8 mouse cellular contexts compared by ENCODE assay signal in the genomic region with DNA sequence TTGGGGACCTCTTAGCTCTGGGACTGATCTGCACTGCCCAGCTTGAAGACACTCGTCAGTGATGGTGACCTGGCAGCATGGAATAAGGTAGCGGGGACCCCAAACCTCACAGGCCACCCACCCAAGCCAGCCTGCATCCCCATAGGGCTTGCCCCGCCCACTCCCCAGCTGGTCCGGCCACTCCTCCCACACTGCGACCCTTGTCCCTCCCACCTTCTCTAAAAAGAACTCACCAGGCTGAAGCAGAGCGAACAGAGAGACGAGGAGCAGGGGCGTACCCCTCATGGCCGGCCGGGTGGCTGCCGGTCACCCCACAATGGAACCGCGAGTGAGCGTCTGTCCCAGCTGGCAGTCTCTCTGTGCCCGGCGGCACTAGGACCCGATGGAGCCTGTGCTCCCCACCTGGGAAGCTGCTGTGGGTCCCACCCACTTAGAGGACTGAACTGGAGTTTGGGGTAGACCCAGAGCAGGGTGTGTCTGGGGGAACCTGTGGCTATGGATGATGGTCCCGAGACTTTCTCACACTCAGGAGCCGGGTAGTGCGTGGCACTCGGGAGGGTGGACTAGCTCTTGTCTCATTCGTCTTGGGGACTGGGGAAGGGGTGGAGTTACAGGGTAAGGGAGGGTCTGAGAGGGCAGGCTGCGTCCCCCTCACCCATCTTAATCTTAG. TPM values are rescaled to one million over a fixed set of nuclear protein-coding genes. Genes with fewer than 3 reads are reported as not detected.
DNase-seq lines count a peak whose midpoint lies in the region; ATAC-seq and TF ChIP-seq lines count a peak whose summit lies in the region.

Gene Chrnb4 (minus strand): TSS at position 569 of the 670 bp plus-strand sequence.

- TF ChIP-seq EP300 in liver, embryonic 14.5 days (IDR thresholded peaks at IDR 0.05; ENCODE audit: low read depth): no peak

- DNase-seq in heart, postnatal 36 days: no peak
- DNase-seq in R1 (ENCODE audit: low read depth, low spot score): peak; percentile 65
- no peak for DNase-seq in liver, embryonic 14.5 days (ENCODE audit: low read depth in 3 of 3, low spot score in 3 of 3)
- peak; percentile 37 for DNase-seq in thymus, postnatal 14 days
- no peak for DNase-seq in gastrocnemius, postnatal 10 days

- intact Hi-C loops in heart, postnatal 36 days (cut with DNase I): no loop called here

- 1% methylated on average over 23 of the region's 23 CpGs for WGBS in heart, embryonic 11.5 days (ENCODE audit: insufficient replicate concordance)
- WGBS in forebrain, embryonic 15.5 days: 0% methylated on average over 23 of the region's 23 CpGs
- WGBS in liver, embryonic 14.5 days (ENCODE audit: insufficient replicate concordance): 1% methylated on average over 23 of the region's 23 CpGs

- H3K4me1 ChIP-seq in heart, embryonic 11.5 days (ENCODE audit: control insufficient read depth, insufficient read depth, low read length): peaks cover 3% of the 10 kb centered on the region
- H3K4me1 ChIP-seq in forebrain, embryonic 15.5 days: peaks cover 12% of the 10 kb centered on the region
- H3K4me1 ChIP-seq in liver, embryonic 14.5 days (replicated peaks; ENCODE audit: control insufficient read depth in 2 of 2, insufficient read depth in 2 of 2, low read length in 1 of 2): no peaks in the 10 kb centered on the region

- peaks cover 5% of the 10 kb centered on the region for H3K27me3 ChIP-seq in heart, embryonic 11.5 days (ENCODE audit: control insufficient read depth, insufficient read depth, low read length)
- no peaks in the 10 kb centered on the region for H3K27me3 ChIP-seq in forebrain, embryonic 15.5 days
- H3K27me3 ChIP-seq in liver, embryonic 14.5 days (ENCODE audit: control insufficient read depth, insufficient read depth, low read length): no peaks in the 10 kb centered on the region; the same call in 1 of the 2 replicates

- H3K9me3 ChIP-seq in heart, embryonic 11.5 days (replicated peaks; ENCODE audit: control insufficient read depth, low read length): no peaks in the 10 kb centered on the region
- H3K9me3 ChIP-seq in forebrain, embryonic 15.5 days: no peaks in the 10 kb centered on the region
- H3K9me3 ChIP-seq in liver, embryonic 14.5 days (ENCODE audit: control insufficient read depth, low read length): no peaks in the 10 kb centered on the region

- H3K27ac ChIP-seq in heart, embryonic 11.5 days (ENCODE audit: low read depth, low read length): no peak within 1 kb of the TSS
- H3K27ac ChIP-seq in forebrain, embryonic 15.5 days (replicated peaks): no peak within 1 kb of the TSS
- no peak within 1 kb of the TSS for H3K27ac ChIP-seq in liver, embryonic 14.5 days

- peak within 1 kb of the TSS; percentile 94 for H3K4me2 ChIP-seq in heart, embryonic 11.5 days
- H3K4me2 ChIP-seq in forebrain, embryonic 15.5 days (replicated peaks): peak within 1 kb of the TSS; percentile 83
- H3K4me2 ChIP-seq in liver, embryonic 14.5 days (ENCODE audit: low read depth): peak within 1 kb of the TSS; percentile 48

- H3K4me3 ChIP-seq in heart, embryonic 11.5 days (ENCODE audit: low read depth, low read length): peak within 1 kb of the TSS; percentile 56
- H3K4me3 ChIP-seq in forebrain, embryonic 15.5 days: peak within 1 kb of the TSS; percentile 46
- peak within 1 kb of the TSS; percentile 25 to 37 for H3K4me3 ChIP-seq in liver, embryonic 14.5 days (ENCODE audit: insufficient read depth in 1 of 2, low read depth in 2 of 2, low read length in 2 of 2)

- peak within 1 kb of the TSS; percentile 29; the same call in 1 of the 2 replicates for H3K9ac ChIP-seq in heart, embryonic 11.5 days (ENCODE audit: low read depth, low read length)
- H3K9ac ChIP-seq in forebrain, embryonic 15.5 days (replicated peaks): peak within 1 kb of the TSS; percentile 42
- no peak within 1 kb of the TSS for H3K9ac ChIP-seq in liver, embryonic 14.5 days (replicated peaks)

- TF ChIP-seq CTCF in liver, embryonic 14.5 days (IDR thresholded peaks at IDR 0.05; ENCODE audit: low read depth): no peak

- H3K36me3 ChIP-seq in heart, embryonic 11.5 days (ENCODE audit: control insufficient read depth, insufficient read depth, low read length): no peaks in the 10 kb centered on the region
- H3K36me3 ChIP-seq in forebrain, embryonic 15.5 days: no peaks in the 10 kb centered on the region
- no peaks in the 10 kb centered on the region for H3K36me3 ChIP-seq in liver, embryonic 14.5 days (replicated peaks; ENCODE audit: control insufficient read depth, insufficient read depth, low read depth)

- peak; percentile 68 for ATAC-seq in heart, embryonic 11.5 days (replicated peaks; ENCODE audit: insufficient number of reproducible peaks, low FRiP score, low TSS enrichment)
- peak; percentile 78 for ATAC-seq in forebrain, embryonic 15.5 days (replicated peaks)
- no peak for ATAC-seq in liver, embryonic 14.5 days (ENCODE audit: insufficient read depth)
- ATAC-seq in frontal cortex, adult (ENCODE audit: low TSS enrichment): no peak

RNA-seq across cellular contexts. Expression of gene Chrnb4, which starts in this region (rescaled TPM):
- polyA plus RNA-seq in heart, embryonic 11.5 days (2014; fragmentation: Nextera tagmentation; extraction: Ambion mirVana): 0.40 and 0.70 TPM in 2 replicates
- under 1 TPM in 1 of 2 experiments, not detected in 1; 0.08 TPM for total RNA-seq in heart, postnatal 36 days (2021)
- polyA plus RNA-seq in forebrain, embryonic 15.5 days (2015; fragmentation: Nextera tagmentation; extraction: Ambion mirVana): 0.23 and 0.51 TPM in 2 replicates
- 0.02 TPM in 1 of 2 replicates, not detected in the other for polyA plus RNA-seq in liver, embryonic 14.5 days (2012; rRNA removed)
- polyA plus RNA-seq in liver, embryonic 14.5 days (2014; fragmentation: Nextera tagmentation; extraction: Ambion mirVana): not detected in 2 replicates
- under 1 TPM in 1 of 2 experiments, not detected in 1; 0.09 TPM for total RNA-seq in gastrocnemius, postnatal 10 days (2021)

Comparison
In these comparisons a context has a peak if more than half of its experiments do, and no peak if none do; other contexts are left out.
1. Peak in ATAC-seq, H3K4me3 ChIP-seq, H3K9ac ChIP-seq and H3K4me2 ChIP-seq in heart, embryonic 11.5 days; RNA of the gene not detected or under 1 TPM.
2. Peak in ATAC-seq, H3K4me3 ChIP-seq, H3K9ac ChIP-seq and H3K4me2 ChIP-seq in forebrain, embryonic 15.5 days; RNA of the gene not detected or under 1 TPM.
3. DNase-seq: peak in R1 (single experiment) and thymus, postnatal 14 days (single experiment); none in heart, postnatal 36 days (0 of 2), liver, embryonic 14.5 days (0 of 3) and gastrocnemius, postnatal 10 days (single experiment).
4. Peak in every context shown above with its lines, with median percentiles within 50 percentile points of each other: H3K4me2 ChIP-seq and H3K4me3 ChIP-seq.